Mouse (Mus musculus): ENCODE measurements around the gene Slc41a2.
"Not testable (repeated sequence)": the region's sequence is repeated elsewhere in the genome, so short reads cannot be mapped to it uniquely, and the experiment has no call there.

Gene Slc41a2

GRCm38 (mm10) chr10:83351779-83352178 lies 14.1 kb upstream of the Slc41a2 start:
- not testable (repeated sequence) for DNase-seq (ENCODE audit: low read depth)

DNA sequence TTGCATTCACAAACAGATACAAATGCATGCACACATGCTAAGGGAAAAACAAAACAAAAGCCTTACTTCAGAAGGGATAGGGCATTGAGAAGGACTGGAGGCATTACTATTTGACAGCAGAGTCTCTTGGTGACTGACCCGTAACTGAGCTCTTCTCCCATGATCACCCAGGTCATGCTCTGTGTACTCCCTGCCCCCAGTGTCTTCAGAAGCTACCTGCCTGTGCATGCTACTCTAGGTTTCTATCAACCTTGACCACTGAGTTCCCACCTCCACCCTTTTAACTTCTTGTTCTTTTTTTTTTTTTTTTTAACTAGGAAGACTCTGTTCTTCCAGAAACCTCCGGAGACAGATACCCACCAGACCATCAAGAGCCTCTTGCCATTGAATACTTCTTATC lies 13.0 kb upstream of the Slc41a2 start:
- DNase-seq (ENCODE audit: low read depth): no peak

- DNase-seq (ENCODE audit: low read depth): no peak
Observed at GRCm38 (mm10) chr10:83347494-83347893, 9.8 kb upstream of the Slc41a2 start.

DNA sequence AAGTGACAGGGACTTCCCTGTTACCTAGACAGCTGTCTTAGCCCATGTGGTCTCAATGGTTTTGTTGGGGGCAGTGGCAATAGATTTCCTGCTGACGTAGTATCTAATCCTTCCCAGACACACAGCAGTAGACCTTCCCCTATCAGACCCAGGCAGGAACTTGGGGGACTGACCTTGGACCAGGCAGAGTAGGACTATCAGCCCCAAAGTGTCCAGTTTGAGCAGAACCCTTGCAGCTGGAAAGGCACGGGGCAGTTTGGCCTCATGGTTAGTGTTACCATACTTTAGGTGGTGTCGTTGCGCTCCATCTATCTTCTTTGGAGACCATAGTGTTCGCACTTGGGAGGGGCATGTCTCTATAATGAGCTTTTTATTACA lies 8.7 kb upstream of the Slc41a2 start:
- DNase-seq (ENCODE audit: low read depth): no peak

- no peak for DNase-seq (ENCODE audit: low read depth)
Observed at GRCm38 (mm10) chr10:83345693-83346358, 8.1 kb upstream of the Slc41a2 start.

- no peak for DNase-seq (ENCODE audit: low read depth)
Observed at GRCm38 (mm10) chr10:83343828-83344685, 6.4 kb upstream of the Slc41a2 start.

- DNase-seq (ENCODE audit: low read depth): no peak
Observed at GRCm38 (mm10) chr10:83343171-83343570, 5.5 kb upstream of the Slc41a2 start.

DNA sequence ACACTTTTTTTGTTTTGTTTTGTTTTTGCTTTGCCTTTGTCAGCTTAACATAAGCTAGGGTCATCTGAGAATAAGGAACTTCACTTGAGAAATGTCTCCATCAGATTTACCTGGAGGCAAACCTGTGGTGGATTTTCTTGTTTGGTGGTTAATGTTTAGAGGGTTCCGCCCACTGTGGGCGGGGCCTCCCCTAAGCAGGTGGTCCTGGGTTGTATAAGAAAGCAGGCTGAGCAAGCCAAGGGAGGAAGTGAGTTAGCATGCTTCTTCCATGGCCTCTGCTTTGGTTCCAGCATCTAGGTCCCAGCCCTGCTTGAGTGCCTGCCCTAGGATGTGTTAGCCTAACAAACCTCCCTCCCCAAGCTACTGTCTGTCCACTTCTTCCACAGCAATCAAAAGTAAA lies 3.5 kb upstream of the Slc41a2 start:
- DNase-seq (ENCODE audit: low read depth): no peak

DNA sequence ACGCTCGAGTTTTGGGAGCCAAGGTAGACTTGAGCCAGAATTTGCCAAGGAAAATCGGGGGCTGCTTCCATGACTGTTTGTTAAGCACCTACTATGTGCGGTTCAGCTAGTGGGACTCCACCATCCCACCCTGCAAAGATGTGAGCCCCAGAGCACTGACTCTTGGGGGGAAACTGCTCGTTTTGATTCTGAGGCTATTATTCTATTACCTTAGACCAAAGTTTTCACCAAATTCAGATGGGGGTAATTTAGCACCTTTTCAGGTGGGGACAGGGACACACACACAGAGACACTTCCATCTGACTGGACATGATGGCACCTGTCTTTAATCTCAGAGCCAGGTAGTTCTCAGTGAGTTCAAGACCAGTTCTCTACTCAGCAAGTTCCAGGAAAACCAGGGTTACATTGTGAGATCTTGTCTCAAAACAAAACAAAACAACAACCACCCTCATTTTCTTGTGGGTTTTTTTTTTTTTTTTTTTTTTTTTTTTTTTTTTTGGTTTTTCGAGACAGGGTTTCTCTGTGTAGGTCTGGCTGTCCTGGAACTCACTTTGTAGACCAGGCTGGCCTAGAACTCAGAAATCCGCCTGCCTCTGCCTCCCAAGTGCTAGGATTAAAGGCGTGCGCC lies 403 bp upstream of the Slc41a2 start:
- peak; percentile 54 for DNase-seq (ENCODE audit: low read depth)

GRCm38 (mm10) chr10:83336336-83336735 lies 1.3 kb downstream of the Slc41a2 start:
- DNase-seq (ENCODE audit: low read depth): peak; percentile 35

DNA sequence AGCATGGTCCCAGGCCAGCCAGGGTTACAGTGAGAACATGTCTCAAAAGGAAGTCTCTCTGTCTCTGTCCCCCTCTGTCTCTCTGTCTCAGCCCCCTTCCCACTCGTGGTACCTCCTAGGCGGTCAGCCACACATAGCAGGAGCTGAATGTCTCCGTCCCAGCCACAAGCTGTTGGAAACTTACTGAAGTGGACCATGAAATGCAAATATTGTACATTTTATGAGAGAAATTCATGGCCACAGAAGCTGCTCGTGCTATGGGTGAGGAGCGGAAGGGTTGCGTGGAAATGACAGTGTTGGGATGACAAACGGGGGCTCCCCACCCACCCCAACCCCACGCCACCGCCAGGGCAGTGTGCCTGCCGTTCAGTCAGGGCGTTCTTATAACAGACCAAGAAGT lies 5.1 kb downstream of the Slc41a2 start:
- DNase-seq (ENCODE audit: low read depth): no peak

- DNase-seq (ENCODE audit: low read depth): no peak
Observed at GRCm38 (mm10) chr10:83331811-83332210, 5.9 kb downstream of the Slc41a2 start.

DNA sequence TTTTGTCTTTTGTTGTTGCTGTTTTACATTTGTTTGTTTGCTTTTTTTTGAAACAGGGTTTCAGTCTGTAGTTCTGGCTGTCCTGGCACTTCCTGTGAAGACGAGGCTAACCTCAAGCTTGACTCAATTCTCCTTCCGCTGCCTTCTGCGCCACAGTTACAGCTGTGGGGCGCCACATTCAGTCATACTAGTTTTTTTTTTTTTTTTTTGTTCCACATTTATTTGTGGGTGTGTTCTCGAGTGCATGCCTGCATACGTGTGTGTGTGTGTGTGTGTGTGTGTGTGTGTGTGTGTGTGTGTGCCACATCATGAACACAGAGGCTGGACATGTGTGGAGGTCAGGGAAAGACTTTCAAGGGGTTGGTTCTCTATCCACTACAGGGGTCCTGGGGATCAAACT lies 7.3 kb downstream of the Slc41a2 start:
- peak; percentile 77 for DNase-seq (ENCODE audit: low read depth)

DNA sequence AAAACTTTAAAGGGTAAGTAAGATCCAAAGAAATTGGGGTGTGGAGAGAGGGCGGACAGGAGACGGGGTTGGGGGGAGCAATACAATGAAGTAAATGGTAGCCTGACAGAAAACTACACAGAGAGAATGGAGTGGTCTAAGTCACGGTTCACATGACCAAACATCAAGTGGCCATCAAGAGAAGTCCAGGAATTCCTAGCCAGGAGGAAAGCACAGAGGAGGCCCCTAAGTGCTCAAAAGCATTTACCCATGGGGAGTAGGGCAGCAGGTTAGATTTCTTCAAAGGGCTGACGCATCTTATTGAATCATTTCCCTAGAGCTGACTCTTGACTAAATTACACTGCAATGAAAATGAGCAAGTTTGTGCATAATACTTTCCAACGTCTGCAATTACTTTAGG lies 8.9 kb downstream of the Slc41a2 start:
- no peak for DNase-seq (ENCODE audit: low read depth)

- DNase-seq (ENCODE audit: low read depth): no peak
Observed at GRCm38 (mm10) chr10:83326648-83327285, 10.9 kb downstream of the Slc41a2 start.

DNA sequence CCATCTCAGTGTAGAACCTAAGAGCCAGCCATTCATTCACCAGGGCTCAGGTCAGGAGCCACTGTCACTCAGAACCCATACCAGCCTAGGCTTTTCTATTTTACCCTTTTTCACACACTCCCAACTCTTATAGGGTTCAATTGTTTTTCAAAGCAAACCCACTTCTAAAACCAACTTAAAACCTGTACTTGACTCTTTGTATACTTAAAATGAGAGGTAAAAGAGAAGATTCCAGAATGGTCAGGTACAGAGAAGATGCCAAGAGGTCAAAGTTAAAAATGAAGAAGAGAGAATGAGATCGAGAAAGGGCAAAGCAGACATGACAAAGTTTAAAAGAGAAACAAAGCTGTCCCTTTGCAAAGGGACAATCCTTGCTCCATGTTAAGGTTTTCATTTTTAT lies 11.8 kb downstream of the Slc41a2 start:
- DNase-seq (ENCODE audit: low read depth): no peak

DNA sequence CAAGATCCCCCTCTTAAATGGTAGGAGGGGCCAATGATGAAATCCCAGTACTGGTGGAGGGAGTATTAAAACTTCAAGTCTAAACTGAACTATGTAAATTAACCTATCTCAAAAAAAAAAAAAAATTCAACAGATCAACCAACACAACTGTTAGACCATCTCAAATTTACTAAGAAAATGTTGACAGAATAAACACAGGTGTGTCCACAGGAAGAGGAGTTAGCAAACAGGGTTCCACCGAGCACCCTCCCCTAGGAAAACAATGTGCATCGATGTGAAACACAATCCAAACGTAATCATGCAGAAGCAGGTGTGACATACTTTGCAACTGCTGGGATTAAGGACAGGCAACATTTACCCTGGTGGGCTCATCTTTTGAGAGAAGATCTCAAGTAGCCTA lies 12.8 kb downstream of the Slc41a2 start:
- DNase-seq (ENCODE audit: low read depth): no peak

- DNase-seq (ENCODE audit: low read depth): no peak
Observed at GRCm38 (mm10) chr10:83322551-83323100, 15.1 kb downstream of the Slc41a2 start.

GRCm38 (mm10) chr10:83321528-83321927 lies 16.2 kb downstream of the Slc41a2 start:
- no peak for DNase-seq (ENCODE audit: low read depth)

- no peak for DNase-seq (ENCODE audit: low read depth)
Observed at GRCm38 (mm10) chr10:83320870-83321269, 16.8 kb downstream of the Slc41a2 start.

DNA sequence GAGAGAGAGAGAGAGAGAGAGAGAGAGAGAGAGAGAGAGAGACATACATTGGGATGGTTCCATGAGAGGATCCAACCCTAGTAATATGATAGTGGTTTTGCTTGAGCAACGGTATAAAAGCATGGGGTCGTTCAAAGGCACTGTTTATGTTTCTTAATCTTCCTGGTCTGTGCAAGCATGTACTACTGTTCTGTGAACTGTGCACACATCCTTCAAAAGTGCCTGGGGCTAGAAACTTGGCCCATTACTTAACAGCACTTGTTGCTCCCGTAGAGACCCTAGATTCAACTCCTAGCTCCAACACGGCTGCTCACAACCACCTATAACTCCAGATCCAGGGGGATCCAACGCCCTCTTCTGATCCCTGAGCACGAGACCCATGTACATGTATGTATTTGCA lies 17.3 kb downstream of the Slc41a2 start:
- DNase-seq (ENCODE audit: low read depth): no peak

- no peak for DNase-seq (ENCODE audit: low read depth)
Observed at GRCm38 (mm10) chr10:83313033-83313432, 24.6 kb downstream of the Slc41a2 start.

Measured in induced T-regulatory cell, adult 2 months (primary cell).